Mouse (Mus musculus): Measurements from ENCODE around the gene Wdr46. TPM values are rescaled to one million over a fixed set of nuclear protein-coding genes. Genes with fewer than 3 reads are reported as not detected.

Wdr46 gene
- polyA plus RNA-seq, 1 experiment from 2014 or later: 11.8 TPM

GRCm38 (mm10) chr17:33916847-33917655 lies 23.4 kb upstream of the Wdr46 start:
- peak overlapping the region; percentile 74 for H3K4me3 ChIP-seq (ENCODE audit: inconsistent target)
- peaks cover 88% of the 10 kb centered on the region for H3K79me2 ChIP-seq (ENCODE audit: inconsistent target)
- peak overlapping the region; percentile 38; the same call in 1 of the 2 replicates for H3K27ac ChIP-seq
- peaks cover 46% of the 10 kb centered on the region; the same call in 1 of the 2 replicates for H3K36me3 ChIP-seq (ENCODE audit: inconsistent target)
- 89% methylated on average over 26 of the region's 31 CpGs for WGBS (ENCODE audit: missing documents)

DNA sequence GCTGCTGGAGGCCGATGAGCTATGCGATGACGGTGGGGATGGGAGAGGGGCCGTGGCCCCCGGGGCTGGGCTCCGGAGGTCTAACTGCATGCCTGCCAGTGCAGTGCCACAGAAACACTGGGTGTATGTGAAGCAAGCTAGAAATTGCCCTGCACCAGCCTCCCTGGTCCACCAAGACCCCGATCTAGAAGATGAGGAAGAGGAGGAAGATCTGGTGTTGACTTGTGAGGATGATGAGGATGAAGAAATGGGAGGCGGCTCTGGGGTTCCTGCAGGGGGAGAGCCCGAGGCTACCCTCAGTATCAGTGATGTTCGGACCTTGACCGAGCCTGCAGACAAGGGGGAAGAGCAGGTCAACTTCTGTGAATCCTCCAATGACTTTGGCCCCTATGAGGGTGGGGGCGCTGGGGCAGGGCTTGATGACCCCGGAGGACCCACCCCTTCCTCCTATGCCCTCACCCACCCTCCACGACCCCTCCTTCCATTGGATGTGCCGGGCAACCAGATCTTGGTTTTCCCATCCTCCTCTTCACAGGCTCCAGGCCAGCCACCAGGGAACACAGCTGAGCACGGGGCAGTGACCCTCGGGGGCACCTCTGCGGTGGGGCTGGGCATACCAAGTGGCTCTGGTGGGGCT lies 22.7 kb upstream of the Wdr46 start:
- H3K27ac ChIP-seq: no peak overlapping the region
- no peak overlapping the region for H3K4me3 ChIP-seq (ENCODE audit: inconsistent target)
- WGBS (ENCODE audit: missing documents): 92% methylated on average over 18 of the region's 18 CpGs
- H3K79me2 ChIP-seq (ENCODE audit: inconsistent target): peaks cover 88% of the 10 kb centered on the region
- H3K36me3 ChIP-seq (ENCODE audit: inconsistent target): peaks cover 48% of the 10 kb centered on the region; the same call in 1 of the 2 replicates

- peak overlapping the region; percentile 88 for H3K27ac ChIP-seq
- H3K36me3 ChIP-seq (ENCODE audit: inconsistent target): peaks cover 50% of the 10 kb centered on the region; the same call in 1 of the 2 replicates
- WGBS (ENCODE audit: missing documents): 87% methylated on average over 37 of the region's 37 CpGs
- H3K79me2 ChIP-seq (ENCODE audit: inconsistent target): peaks cover 88% of the 10 kb centered on the region
- peak overlapping the region; percentile 99 for H3K4me3 ChIP-seq (ENCODE audit: inconsistent target)
Observed at GRCm38 (mm10) chr17:33918293-33919203, 21.9 kb upstream of the Wdr46 start.

- Histone ChIP-seq H3K36me3 (ENCODE audit: inconsistent target) (peaks cover 47% of the 10 kb centered on the region; the same call in 1 of the 2 replicates), H3K79me2 (ENCODE audit: inconsistent target) (peaks cover 88% of the 10 kb centered on the region), H3K27ac (peak overlapping the region; percentile 88), H3K4me3 (ENCODE audit: inconsistent target) (peak overlapping the region; percentile 99)
- under 1% methylated on average over 47 of the region's 52 CpGs for WGBS (ENCODE audit: missing documents)
Observed at GRCm38 (mm10) chr17:33919351-33920281, 20.8 kb upstream of the Wdr46 start.

DNA sequence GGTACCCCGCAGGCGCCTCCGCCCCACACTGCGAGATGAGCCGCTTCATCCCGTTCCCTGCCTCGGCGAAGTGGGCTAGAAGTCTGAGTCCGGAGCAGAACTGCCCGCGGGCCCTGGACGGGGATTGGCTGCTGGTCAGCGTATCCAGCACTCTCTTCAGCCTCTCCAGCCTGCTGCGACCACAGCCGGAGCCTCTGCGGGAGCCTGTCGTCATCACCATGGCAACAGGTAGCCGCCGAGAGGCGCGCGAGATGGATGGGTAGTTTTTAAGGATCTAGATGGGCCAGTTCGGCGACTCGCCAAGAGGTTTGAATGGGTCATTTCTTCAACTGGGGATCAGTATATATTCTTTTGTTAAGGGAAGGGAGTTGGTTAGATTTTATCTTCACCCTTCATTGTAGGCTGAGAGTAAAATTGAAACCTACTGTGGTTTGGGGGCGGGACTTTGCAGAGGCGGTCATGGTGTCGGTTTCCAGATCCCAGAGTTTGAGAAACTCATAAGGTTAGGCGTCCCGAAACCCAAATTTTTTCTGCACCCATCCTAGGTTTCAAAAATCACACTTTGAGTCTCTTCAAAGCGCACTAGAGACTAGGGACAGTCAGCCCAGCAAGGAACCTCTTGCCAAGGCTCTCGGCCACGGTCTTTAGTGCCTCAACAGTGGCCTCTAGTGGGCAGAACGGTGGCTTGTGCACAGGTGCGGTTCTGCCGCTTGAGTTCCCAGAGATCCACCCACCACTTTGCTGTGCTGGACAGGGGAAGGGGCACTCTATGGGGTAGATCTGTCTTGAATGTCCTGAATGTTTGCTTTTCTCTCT lies 20.0 kb upstream of the Wdr46 start:
- under 1% methylated on average over 36 of the region's 36 CpGs for WGBS (ENCODE audit: missing documents)
- peak overlapping the region; percentile 88 for H3K27ac ChIP-seq
- H3K36me3 ChIP-seq (ENCODE audit: inconsistent target): peaks cover 49% of the 10 kb centered on the region
- H3K79me2 ChIP-seq (ENCODE audit: inconsistent target): peaks cover 90% of the 10 kb centered on the region
- peak overlapping the region; percentile 99 for H3K4me3 ChIP-seq (ENCODE audit: inconsistent target)

- H3K27ac ChIP-seq: no peak overlapping the region
- H3K79me2 ChIP-seq (ENCODE audit: inconsistent target): peaks cover 97% of the 10 kb centered on the region
- 92% methylated on average over 7 of the region's 7 CpGs for WGBS (ENCODE audit: missing documents)
- H3K36me3 ChIP-seq (ENCODE audit: inconsistent target): peaks cover 58% of the 10 kb centered on the region
- H3K4me3 ChIP-seq (ENCODE audit: inconsistent target): no peak overlapping the region; the same call in 1 of the 2 replicates
Observed at GRCm38 (mm10) chr17:33921361-33921760, 19.1 kb upstream of the Wdr46 start.

- H3K36me3 ChIP-seq (ENCODE audit: inconsistent target): peaks cover 66% of the 10 kb centered on the region
- H3K4me3 ChIP-seq (ENCODE audit: inconsistent target): no peak overlapping the region
- WGBS (ENCODE audit: missing documents): 97% methylated on average over 10 of the region's 10 CpGs
- H3K27ac ChIP-seq: no peak overlapping the region
- H3K79me2 ChIP-seq (ENCODE audit: inconsistent target): peaks cover 91% of the 10 kb centered on the region
Observed at GRCm38 (mm10) chr17:33924577-33925283, 15.7 kb upstream of the Wdr46 start.

DNA sequence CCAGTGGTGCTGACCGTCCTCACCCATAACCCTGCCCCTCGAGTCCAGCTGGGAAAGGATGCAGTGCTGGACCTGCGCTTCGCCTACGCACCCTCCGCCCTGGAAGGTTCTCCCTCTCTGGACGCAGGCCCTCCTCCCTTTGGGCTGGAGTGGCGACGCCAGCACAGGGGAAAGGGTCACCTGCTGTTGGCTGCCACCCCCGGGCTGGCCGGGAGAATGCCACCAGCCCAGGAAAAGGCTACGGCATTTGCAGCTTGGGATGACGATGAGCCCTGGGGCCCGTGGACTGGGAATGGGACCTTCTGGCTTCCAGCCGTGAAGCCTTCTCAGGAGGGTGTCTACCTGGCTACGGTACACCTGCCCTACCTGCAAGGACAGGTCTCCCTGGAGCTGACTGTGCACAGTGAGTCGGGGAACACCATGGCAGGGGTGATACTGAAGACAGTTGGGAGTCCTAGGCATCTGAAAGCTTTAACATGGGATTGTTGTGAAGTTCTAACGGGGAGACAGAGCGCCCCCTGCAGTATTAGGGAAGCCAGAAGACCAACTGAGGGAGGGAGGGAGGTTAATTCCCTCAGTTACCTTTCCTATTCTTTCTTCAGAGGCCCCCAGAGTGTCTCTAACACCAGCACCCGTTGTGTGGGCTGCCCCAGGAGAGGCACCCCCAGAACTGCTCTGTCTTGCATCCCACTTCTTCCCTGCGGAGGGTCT lies 14.9 kb upstream of the Wdr46 start:
- H3K4me3 ChIP-seq (ENCODE audit: inconsistent target): no peak overlapping the region
- peaks cover 66% of the 10 kb centered on the region for H3K36me3 ChIP-seq (ENCODE audit: inconsistent target)
- peaks cover 86% of the 10 kb centered on the region for H3K79me2 ChIP-seq (ENCODE audit: inconsistent target)
- H3K27ac ChIP-seq: no peak overlapping the region
- 94% methylated on average over 21 of the region's 21 CpGs for WGBS (ENCODE audit: missing documents)

GRCm38 (mm10) chr17:33926207-33926932 lies 14.1 kb upstream of the Wdr46 start:
- peaks cover 66% of the 10 kb centered on the region for H3K36me3 ChIP-seq (ENCODE audit: inconsistent target)
- 89% methylated on average over 16 of the region's 17 CpGs for WGBS (ENCODE audit: missing documents)
- peaks cover 86% of the 10 kb centered on the region for H3K79me2 ChIP-seq (ENCODE audit: inconsistent target)
- no peak overlapping the region for H3K4me3 ChIP-seq (ENCODE audit: inconsistent target)
- H3K27ac ChIP-seq: no peak overlapping the region

DNA sequence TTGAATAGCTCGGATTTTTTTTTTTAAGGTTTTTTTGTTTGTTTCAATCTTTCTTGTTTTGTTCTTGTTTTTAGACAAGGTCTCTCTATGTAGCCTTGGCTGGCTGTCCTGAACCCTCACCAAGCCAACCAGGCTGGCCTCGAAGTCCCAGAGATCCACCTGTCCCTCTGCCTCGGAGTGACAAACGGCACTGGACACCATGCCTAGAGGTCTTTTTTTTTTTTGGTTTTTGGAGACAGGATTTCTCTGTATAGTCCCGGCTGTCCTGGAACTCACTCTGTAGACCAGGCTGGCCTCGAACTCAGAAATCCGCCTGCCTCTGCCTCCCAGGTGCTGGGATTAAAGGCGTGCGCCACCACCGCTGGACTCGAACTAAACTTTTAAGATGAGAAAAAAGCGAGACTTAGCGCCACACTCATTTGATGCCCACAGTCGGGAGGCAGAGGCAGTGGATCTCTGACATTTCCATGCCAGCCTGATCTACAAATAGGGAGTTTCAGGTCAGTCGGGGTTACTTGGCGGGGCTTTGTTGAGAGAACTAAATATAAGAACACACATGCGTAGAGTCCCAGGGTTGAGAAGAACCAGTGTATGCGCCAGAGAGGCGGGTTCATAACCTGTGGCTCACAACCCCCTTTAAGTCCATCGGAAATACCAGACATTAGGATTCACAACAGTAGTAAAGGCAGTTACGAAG lies 12.1 kb upstream of the Wdr46 start:
- Histone ChIP-seq H3K36me3 (ENCODE audit: inconsistent target) (peaks cover 59% of the 10 kb centered on the region), H3K27ac (no peak overlapping the region), H3K79me2 (ENCODE audit: inconsistent target) (peaks cover 86% of the 10 kb centered on the region), H3K4me3 (ENCODE audit: inconsistent target) (peak overlapping the region; percentile 83)
- WGBS (ENCODE audit: missing documents): 87% methylated on average over 19 of the region's 21 CpGs
